Mouse (Mus musculus) lung, embryonic 15.5 days (tissue): ENCODE measurements around the gene Phc2. TPM values are rescaled to one million over a fixed set of nuclear protein-coding genes. Genes with fewer than 3 reads are reported as not detected.
"Not testable (repeated sequence)": the region's sequence is repeated elsewhere in the genome, so short reads cannot be mapped to it uniquely, and the experiment has no call there.

Source experiments
- ATAC-seq: fragments of 200-750 bp; cut with Nextera tagmentation; 2 replicates; pipeline ENCODE4 v1.8.0; 2017; ENCODE audit warnings: moderate number of reproducible peaks, borderline replicate concordance; ENCODE audit not compliant: low FRiP score, low TSS enrichment; ENCODE audit errors: extremely low read depth
- H3K27ac ChIP-seq: fragments of 300-500 bp; sonication (generic); 2 replicates; pipeline ENCODE4 v1.5.1; 2015; ENCODE audit warnings: moderate library complexity, mild to moderate bottlenecking, inconsistent platforms
- H3K27me3 ChIP-seq: fragments of 300-500 bp; sonication (generic); 2 replicates; pipeline ENCODE4 v1.6.1; 2015; ENCODE audit warnings: inconsistent platforms
- H3K36me3 ChIP-seq: fragments of 300-500 bp; sonication (generic); 2 replicates; pipeline ENCODE4 v1.6.1; 2015; ENCODE audit warnings: inconsistent platforms
- H3K4me1 ChIP-seq: fragments of 300-500 bp; sonication (generic); 2 replicates; pipeline ENCODE4 v1.6.1; 2015; ENCODE audit warnings: inconsistent platforms
- H3K4me2 ChIP-seq: fragments of 300-500 bp; sonication (generic); 2 replicates; pipeline ENCODE4 v1.6.1; 2015; ENCODE audit warnings: inconsistent platforms, mild to moderate bottlenecking, moderate library complexity
- H3K4me3 ChIP-seq: fragments of 300-500 bp; sonication (generic); 2 replicates; pipeline ENCODE4 v1.5.1; 2015; ENCODE audit warnings: mild to moderate bottlenecking, inconsistent platforms
- H3K9ac ChIP-seq: fragments of 300-500 bp; sonication (generic); 2 replicates; pipeline ENCODE4 v1.6.1; 2015; ENCODE audit warnings: inconsistent platforms
- H3K9me3 ChIP-seq: fragments of 300-500 bp; sonication (generic); 2 replicates; pipeline ENCODE4 v1.6.1; 2016; ENCODE audit warnings: inconsistent platforms
- WGBS: fragments of 180-500 bp; shearing (Covaris S2); methylation state at CpG from one replicate; pipeline ENCODE4 v1.1.7; 2015; 5-methylcytosine and 5-hydroxymethylcytosine counted together
- polyA plus RNA-seq: library from polyadenylated mRNA; unstranded; fragments of >200 nt; fragmentation: Nextera tagmentation; extraction: Ambion mirVana; gene quantifications from 2 replicates; pipeline ENCODE4 v1.2.1, GENCODE M21; 2015

Phc2 gene
- polyA plus RNA-seq, 1 experiment from 2014 or later = 83.5 TPM

DNA sequence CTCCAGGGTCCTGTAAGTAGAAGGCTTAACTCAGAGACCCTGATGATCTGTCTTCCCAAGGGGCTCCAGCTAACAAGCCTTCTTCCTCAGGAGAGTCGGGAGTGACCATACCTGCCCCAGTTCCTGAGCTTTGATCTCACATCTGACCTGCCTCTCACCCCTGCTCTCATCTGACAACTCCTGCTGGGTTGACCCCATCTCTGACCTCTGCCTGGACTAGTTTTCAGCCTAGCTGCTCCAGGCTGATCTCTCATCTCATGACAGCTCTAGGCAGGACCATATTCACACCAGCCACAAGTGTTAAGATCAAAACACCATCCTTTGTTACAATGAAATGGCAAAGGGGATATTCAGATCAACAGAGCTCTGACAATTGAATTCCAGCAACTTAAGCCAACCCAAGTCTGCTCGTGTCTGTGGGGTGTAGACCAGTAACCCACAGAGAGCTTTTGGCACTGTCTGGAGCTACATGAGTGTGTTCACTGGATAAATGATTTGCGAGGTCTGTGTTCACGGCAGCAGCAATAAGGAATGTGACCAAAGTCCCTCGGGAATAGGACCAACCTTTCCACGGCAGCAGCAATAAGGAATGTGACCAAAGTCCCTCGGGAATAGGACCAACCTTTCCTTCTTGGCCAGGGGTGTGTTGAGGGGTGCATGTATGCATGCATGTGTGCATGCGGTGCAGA is 5.8 kb upstream of the Phc2 start:
- no peak overlapping the region for H3K27ac ChIP-seq
- ATAC-seq = no peak
- H3K27me3 ChIP-seq = no peaks in the 10 kb centered on the region
- peaks cover 72% of the 10 kb centered on the region for H3K4me1 ChIP-seq
- H3K9ac ChIP-seq = no peak overlapping the region
- WGBS = 40% methylated on average over 8 of the region's 8 CpGs
- H3K36me3 ChIP-seq = no peaks in the 10 kb centered on the region
- H3K9me3 ChIP-seq = no peaks in the 10 kb centered on the region
- H3K4me2 ChIP-seq = no peak overlapping the region
- no peak overlapping the region for H3K4me3 ChIP-seq

DNA sequence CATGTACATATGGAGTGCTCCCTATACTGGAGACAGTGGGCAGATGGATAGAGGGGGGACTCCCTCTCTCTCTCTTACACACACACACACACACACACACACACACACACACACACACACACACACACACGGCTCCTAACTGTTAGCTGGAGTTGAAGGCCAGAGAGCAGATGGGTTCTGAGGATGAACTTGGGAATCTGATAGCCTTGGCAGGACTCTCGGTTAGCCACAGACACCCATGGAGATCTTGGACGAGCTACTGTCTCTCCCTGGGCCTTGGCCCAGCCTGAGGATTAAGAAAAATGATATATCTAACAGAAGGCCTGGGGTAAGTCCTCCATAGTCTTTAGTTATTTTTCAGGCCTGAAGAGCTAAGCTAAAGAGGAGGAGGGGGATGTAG is 3.0 kb upstream of the Phc2 start:
- Histone ChIP-seq H3K36me3 (no peaks in the 10 kb centered on the region), H3K27ac (no peak overlapping the region; the same call in 1 of the 2 replicates), H3K9ac (no peak overlapping the region), H3K27me3 (no peaks in the 10 kb centered on the region), H3K4me2 (no peak overlapping the region), H3K4me1 (peaks cover 73% of the 10 kb centered on the region), H3K4me3 (no peak overlapping the region), H3K9me3 (no peaks in the 10 kb centered on the region)
- WGBS = 50% methylated on average over 3 of the region's 3 CpGs
- no peak for ATAC-seq

DNA sequence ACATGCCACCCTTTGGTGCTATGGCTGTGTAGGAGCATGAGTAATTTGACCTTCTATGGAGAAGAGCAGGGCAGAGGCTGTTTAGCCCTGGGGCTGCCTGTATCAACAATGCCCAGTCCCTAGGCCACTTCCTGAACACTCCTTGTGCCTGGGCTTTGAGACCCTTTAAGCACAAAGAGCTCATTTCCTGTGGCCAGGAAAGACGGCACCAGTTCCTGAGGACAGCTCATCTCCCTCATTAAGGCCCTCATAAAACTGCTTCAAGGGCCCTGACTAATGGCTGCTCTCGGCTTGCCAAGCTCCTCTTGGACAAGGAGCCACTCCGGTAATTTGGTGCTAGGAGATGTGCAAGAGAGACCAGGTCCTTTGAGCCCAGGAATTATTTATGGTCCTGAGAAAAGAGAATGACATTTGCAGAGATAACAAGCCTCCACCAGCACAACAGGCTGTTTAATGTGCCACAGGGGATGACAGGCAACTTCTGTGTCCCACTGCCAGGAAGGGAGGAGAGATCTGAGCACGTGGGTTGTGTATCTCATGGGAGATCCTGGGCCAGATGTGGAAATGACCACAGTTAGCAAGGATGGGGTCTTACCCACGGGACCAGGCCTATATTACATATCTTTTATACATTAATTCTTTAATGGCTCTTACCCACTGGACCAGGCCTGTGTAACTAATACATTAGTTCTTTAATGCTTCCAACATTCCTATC is 1.8 kb upstream of the Phc2 start:
- Histone ChIP-seq H3K36me3 (no peaks in the 10 kb centered on the region), H3K4me2 (no peak overlapping the region), H3K4me3 (no peak overlapping the region), H3K9me3 (no peaks in the 10 kb centered on the region), H3K27ac (peak overlapping the region; percentile 74), H3K9ac (no peak overlapping the region), H3K4me1 (peaks cover 68% of the 10 kb centered on the region), H3K27me3 (no peaks in the 10 kb centered on the region)
- 22% methylated on average over 5 of the region's 5 CpGs for WGBS
- 0 out of 2 replicates have a peak, but pooled peaks have one; percentile 3 for ATAC-seq

DNA sequence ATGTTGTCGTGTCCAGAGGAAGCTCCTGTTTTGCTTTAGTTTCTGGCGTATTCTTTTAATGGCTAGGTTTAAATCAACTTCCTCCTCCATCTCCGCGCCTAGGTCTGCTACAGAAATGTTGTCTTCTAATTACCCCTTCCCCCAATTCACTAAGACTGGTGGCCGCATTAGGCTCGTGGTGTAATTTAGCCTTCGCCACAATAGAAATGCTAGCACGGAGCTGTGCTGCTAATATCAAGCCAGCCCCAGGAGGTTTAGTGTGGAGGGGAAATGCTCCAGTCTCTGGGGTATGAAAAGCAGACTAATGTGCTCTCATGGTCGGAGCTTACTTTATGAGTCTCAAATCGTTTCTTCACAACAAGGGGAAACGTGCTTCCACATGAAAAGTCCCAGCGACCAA is 944 bp downstream of the Phc2 start:
- no peaks in the 10 kb centered on the region for H3K27me3 ChIP-seq
- peak overlapping the region; percentile 59 for H3K9ac ChIP-seq
- H3K4me3 ChIP-seq = peak overlapping the region; percentile 79
- peak overlapping the region; percentile 91 for H3K4me2 ChIP-seq
- peak overlapping the region; percentile 63; the same call in 1 of the 2 replicates for H3K27ac ChIP-seq
- WGBS = 5% methylated on average over 12 of the region's 12 CpGs
- peaks cover 49% of the 10 kb centered on the region for H3K4me1 ChIP-seq
- H3K9me3 ChIP-seq = no peaks in the 10 kb centered on the region
- ATAC-seq = no peak
- no peaks in the 10 kb centered on the region for H3K36me3 ChIP-seq

DNA sequence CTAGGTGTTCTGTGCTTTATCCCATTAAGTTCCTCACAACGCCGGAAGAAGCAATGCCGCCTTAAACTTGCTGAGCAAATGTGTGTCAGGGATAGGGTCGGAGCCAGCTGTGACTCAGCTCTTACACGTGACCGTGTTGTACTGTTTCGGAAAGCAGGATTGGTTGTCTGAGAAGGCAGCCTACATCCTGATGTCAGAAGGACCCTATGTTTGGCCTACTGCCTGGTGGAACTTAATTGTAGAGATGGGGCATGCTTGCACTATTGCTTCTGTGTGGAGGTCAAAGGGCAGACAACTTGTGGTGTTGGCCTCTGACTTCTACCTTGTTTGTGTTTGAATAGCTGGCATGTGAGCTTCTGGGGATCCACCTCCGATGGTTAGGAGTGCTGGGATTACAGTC is 5.7 kb downstream of the Phc2 start:
- Histone ChIP-seq H3K27me3 (no peaks in the 10 kb centered on the region), H3K36me3 (no peaks in the 10 kb centered on the region), H3K9ac (no peak overlapping the region), H3K9me3 (no peaks in the 10 kb centered on the region), H3K4me1 (peaks cover 19% of the 10 kb centered on the region), H3K4me3 (no peak overlapping the region), H3K4me2 (no peak overlapping the region), H3K27ac (no peak overlapping the region)
- no peak for ATAC-seq
- 83% methylated on average over 8 of the region's 8 CpGs for WGBS

DNA sequence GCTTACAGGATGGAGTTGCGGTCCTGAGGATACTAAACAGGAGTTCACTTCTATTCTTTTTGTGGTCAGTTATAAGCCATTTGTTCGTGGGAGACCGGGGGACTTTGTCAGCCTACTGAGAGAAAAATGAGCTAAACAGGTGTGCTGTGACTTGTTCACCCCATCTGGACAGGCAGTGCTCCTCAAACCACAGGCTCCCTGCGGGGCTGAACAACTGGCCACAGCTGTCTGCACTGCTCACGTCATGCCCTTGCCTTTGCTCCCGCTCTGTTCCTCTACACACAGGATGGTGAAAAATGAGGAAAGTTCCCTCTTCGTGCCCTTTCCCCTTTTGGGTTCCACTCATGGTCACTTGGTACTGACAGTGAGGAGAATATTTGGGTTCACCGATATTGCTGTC is 6.6 kb downstream of the Phc2 start:
- no peaks in the 10 kb centered on the region for H3K36me3 ChIP-seq
- no peak overlapping the region for H3K4me2 ChIP-seq
- 76% methylated on average over 8 of the region's 8 CpGs for WGBS
- no peak overlapping the region for H3K9ac ChIP-seq
- no peak for ATAC-seq
- H3K9me3 ChIP-seq = no peaks in the 10 kb centered on the region
- H3K27ac ChIP-seq = no peak overlapping the region
- H3K4me3 ChIP-seq = no peak overlapping the region
- H3K4me1 ChIP-seq = peaks cover 12% of the 10 kb centered on the region
- H3K27me3 ChIP-seq = no peaks in the 10 kb centered on the region

DNA sequence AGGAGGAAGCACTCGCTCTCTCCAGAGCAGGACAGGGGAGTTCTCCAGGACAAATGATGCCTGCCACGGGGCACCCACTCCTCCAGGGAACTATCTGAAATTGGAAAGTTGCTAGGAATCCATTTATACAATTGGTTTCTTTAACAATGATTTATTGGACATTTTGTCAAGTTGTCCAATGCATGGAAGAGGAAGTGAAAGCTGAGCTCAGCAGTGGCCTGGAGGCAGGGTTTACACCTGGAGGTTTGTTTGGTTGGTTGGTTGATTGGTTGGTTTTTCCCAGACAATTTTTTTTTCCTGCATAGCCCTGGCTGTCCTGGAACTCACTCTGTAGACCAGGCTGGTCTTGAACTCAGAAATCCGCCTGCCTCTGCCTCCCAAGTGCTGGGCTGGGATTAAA is 9.5 kb downstream of the Phc2 start:
- WGBS = 76% methylated on average over 3 of the region's 3 CpGs
- no peak for ATAC-seq
- Histone ChIP-seq H3K4me1 (peaks cover 21% of the 10 kb centered on the region), H3K27ac (no peak overlapping the region), H3K4me2 (no peak overlapping the region), H3K36me3 (no peaks in the 10 kb centered on the region), H3K27me3 (no peaks in the 10 kb centered on the region), H3K9ac (no peak overlapping the region), H3K9me3 (no peaks in the 10 kb centered on the region), H3K4me3 (no peak overlapping the region)

DNA sequence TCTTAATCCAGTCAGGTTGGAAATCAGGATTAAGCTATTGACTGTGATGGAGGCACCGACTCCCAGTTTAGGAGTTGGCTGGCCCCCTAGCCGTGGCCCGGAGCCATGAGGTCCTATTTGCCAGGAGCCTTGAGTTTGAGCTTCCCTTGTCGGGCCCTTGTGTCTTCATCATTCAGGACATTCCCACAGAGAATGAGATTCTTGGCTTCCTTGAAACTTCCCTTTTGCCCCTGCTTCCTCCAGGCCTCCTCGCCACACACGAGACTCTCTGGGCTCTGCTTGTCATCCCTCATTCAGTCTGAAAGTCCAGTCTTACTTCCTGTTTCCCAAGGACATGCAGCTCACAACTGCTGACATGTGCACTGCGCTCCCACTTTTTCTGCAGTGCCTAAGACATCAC is 11.9 kb downstream of the Phc2 start:
- H3K9ac ChIP-seq, H3K4me3 ChIP-seq, ATAC-seq, H3K27me3 ChIP-seq, H3K36me3 ChIP-seq, H3K9me3 ChIP-seq, H3K4me2 ChIP-seq: not testable (repeated sequence)
- 47% methylated on average over 7 of the region's 7 CpGs for WGBS
- H3K27ac ChIP-seq = 0 out of 2 replicates have a peak overlapping the region, but pooled peaks have one; percentile 37
- H3K4me1 ChIP-seq = peaks cover 31% of the 10 kb centered on the region

DNA sequence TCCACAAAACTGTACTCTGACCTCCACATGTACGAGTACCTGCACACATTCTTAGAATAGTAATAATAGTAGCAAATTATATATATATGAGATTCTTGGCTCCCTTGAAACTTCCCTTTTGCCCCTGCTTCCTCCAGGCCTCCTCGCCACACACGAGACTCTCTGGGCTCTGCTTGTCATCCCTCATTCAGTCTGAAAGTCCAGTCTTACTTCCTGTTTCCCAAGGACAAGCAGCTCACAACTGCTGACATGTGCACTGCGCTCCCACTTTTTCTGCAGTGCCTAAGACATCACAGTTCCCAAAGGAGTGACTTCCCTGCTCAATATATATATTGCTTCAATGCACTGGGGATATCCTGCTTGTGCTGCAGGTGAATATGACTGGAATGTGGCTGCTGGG is 12.7 kb downstream of the Phc2 start:
- not testable (repeated sequence) for H3K27me3 ChIP-seq, H3K27ac ChIP-seq, H3K4me2 ChIP-seq, H3K4me3 ChIP-seq, H3K9ac ChIP-seq, H3K36me3 ChIP-seq, H3K9me3 ChIP-seq
- 0 out of 2 replicates have a peak, but pooled peaks have one; percentile 25 for ATAC-seq
- 46% methylated on average over 4 of the region's 4 CpGs for WGBS
- peaks cover 31% of the 10 kb centered on the region for H3K4me1 ChIP-seq

DNA sequence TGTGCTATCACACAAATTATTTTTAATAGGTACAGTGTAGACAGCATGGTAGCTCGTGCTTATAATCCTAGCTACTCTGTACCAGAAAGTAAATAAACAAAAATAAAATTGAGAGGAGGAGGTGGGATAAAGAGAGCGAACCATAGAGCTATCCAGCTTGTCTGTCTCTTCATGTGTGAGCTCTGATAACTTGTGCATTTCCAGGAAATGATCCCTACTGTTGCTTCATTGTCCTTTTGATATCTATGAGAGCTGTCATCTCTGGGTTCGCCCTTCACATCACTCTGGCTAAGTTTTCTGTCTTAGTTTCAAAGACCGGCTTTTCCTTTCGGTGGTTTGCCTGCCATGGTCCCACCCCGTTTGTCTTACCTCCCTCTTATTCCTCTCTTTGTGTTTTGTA is 14.7 kb downstream of the Phc2 start:
- no peak overlapping the region for H3K4me2 ChIP-seq
- H3K9me3 ChIP-seq = no peaks in the 10 kb centered on the region
- ATAC-seq = no peak
- WGBS = 65% methylated on average over 6 of the region's 6 CpGs
- no peaks in the 10 kb centered on the region for H3K36me3 ChIP-seq
- no peaks in the 10 kb centered on the region for H3K27me3 ChIP-seq
- no peak overlapping the region for H3K4me3 ChIP-seq
- no peak overlapping the region for H3K27ac ChIP-seq
- peaks cover 31% of the 10 kb centered on the region for H3K4me1 ChIP-seq
- no peak overlapping the region for H3K9ac ChIP-seq

DNA sequence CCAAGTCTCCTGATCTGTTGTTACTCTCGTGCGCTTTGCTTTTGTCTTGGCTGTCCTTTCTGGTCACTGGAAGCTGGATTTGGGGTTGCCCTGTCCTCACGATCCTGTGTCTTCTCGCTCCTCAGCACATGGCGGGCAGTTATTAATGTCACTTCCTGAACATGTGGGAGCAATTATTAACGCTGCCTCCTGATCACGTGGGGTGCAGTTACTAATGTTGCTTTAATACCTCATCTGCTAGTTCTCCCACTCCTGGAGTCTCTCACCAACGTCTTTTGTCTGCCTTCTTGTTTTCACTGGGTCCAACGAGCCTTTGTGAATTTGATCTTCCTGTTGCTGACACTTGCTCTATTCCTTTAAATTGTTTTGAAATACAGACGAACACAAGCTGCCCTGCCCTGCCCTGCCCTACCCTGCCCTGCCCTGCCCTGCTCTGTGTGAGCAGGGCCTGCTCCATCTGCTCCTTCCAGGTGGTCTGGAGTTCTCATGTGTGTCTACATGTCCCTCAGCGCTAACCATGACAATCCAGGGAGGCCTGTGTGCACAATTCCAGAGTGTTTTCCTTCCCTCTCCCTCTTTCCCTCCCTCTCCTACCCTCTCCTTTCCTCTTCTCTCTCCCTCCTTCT is 16.2 kb downstream of the Phc2 start:
- no peaks in the 10 kb centered on the region for H3K9me3 ChIP-seq
- WGBS = 28% methylated on average over 11 of the region's 11 CpGs
- H3K27me3 ChIP-seq = no peaks in the 10 kb centered on the region
- no peak overlapping the region for H3K9ac ChIP-seq
- no peak overlapping the region for H3K4me3 ChIP-seq
- no peak overlapping the region; the same call in 1 of the 2 replicates for H3K4me2 ChIP-seq
- H3K27ac ChIP-seq = no peak overlapping the region; the same call in 1 of the 2 replicates
- H3K4me1 ChIP-seq = peaks cover 31% of the 10 kb centered on the region
- no peaks in the 10 kb centered on the region for H3K36me3 ChIP-seq
- no peak for ATAC-seq

DNA sequence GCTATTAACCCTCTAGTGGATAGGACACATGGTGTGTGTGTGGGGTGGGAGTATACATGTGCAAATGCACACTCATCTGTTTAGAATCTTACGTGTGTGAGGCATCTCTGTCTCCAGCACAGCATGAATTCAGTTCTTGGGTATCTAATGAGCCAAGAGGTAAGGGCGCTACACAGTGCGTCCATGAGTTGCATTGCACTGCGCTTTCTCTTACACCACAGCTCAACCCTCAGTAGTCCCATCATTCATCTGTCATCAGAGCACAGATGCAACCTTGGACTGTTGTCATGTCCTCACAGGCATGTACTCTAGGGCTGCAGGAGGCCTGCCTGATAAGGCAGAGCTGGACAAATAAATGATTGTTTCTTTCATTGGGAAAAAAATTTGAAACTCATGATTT is 18.0 kb downstream of the Phc2 start:
- Histone ChIP-seq H3K9me3 (no peaks in the 10 kb centered on the region), H3K36me3 (no peaks in the 10 kb centered on the region), H3K27me3 (no peaks in the 10 kb centered on the region), H3K4me1 (peaks cover 20% of the 10 kb centered on the region), H3K4me3 (no peak overlapping the region), H3K9ac (no peak overlapping the region), H3K27ac (no peak overlapping the region), H3K4me2 (no peak overlapping the region)
- no peak for ATAC-seq
- 91% methylated on average over 4 of the region's 4 CpGs for WGBS
